Mouse (Mus musculus): ENCODE data around the gene Dpep2nb.

GRCm38 (mm10) chr8:105990856-105991387 lies 14.9 kb downstream of the Dpep2nb start, which contains the start of gene Dus2:
- TF ChIP-seq FLI1 (IDR thresholded peaks at IDR 0.05; ENCODE audit: low read length) (no peak), GATA1 (IDR thresholded peaks at IDR 0.05; ENCODE audit: borderline replicate concordance, low read length) (no peak)

Data from megakaryocyte, embryonic 14.5 days (primary cell).